Mouse (Mus musculus) spleen, embryonic (tissue): ENCODE measurements around the gene E130208F15Rik.

Experiments
- CTCF ChIA-PET: fragments of 350-600 bp; sonication (Branson Sonifier 250); formaldehyde crosslinking; loops from one replicate; lab custom pipeline; 2022; lab: Charles Lee

E130208F15Rik gene

GRCm38 (mm10) chr7:30306083-30306779 lies 15.3 kb upstream of the E130208F15Rik start:
- CTCF ChIA-PET = no interaction called here

- CTCF ChIA-PET = interaction anchor here (1.5 kb wide), 1 partner anchor 14 kb away, joined by 7 read pairs; the partner anchor contains the start of gene E130208F15Rik
Observed at GRCm38 (mm10) chr7:30308076-30309005, 13.2 kb upstream of the E130208F15Rik start, which contains the start of gene Alkbh6. Gene Alkbh6, plus strand, starts transcription at chr7:30308717.

GRCm38 (mm10) chr7:30309395-30310129 lies 12.0 kb upstream of the E130208F15Rik start:
- CTCF ChIA-PET = interaction anchor here (1.5 kb wide), 1 partner anchor 13 kb away, joined by 7 read pairs; the partner anchor contains the start of gene E130208F15Rik

- CTCF ChIA-PET = interaction anchor here (1.5 kb wide), 1 partner anchor 12 kb away, joined by 7 read pairs; the partner anchor contains the start of gene E130208F15Rik
Observed at GRCm38 (mm10) chr7:30310136-30310535, 11.4 kb upstream of the E130208F15Rik start.

GRCm38 (mm10) chr7:30313666-30314320 lies 7.7 kb upstream of the E130208F15Rik start:
- CTCF ChIA-PET = no interaction called here

- CTCF ChIA-PET = no interaction called here
Observed at GRCm38 (mm10) chr7:30314721-30315155, 6.8 kb upstream of the E130208F15Rik start, which contains the start of gene Syne4. Gene Syne4, plus strand, starts transcription at chr7:30314807.

GRCm38 (mm10) chr7:30315559-30316529 lies 5.7 kb upstream of the E130208F15Rik start:
- CTCF ChIA-PET = no interaction called here

GRCm38 (mm10) chr7:30318142-30318541 lies 3.4 kb upstream of the E130208F15Rik start:
- CTCF ChIA-PET = no interaction called here

GRCm38 (mm10) chr7:30320946-30321345 lies 594 bp upstream of the E130208F15Rik start:
- CTCF ChIA-PET = no interaction called here

GRCm38 (mm10) chr7:30322285-30322667 lies 736 bp downstream of the E130208F15Rik start:
- CTCF ChIA-PET = interaction anchor here (2.0 kb wide), 1 partner anchor 13 kb away, joined by 7 read pairs; no protein-coding TSS in a partner anchor

GRCm38 (mm10) chr7:30322865-30323264 lies 1.3 kb downstream of the E130208F15Rik start:
- CTCF ChIA-PET = interaction anchor here (2.0 kb wide), 1 partner anchor 13 kb away, joined by 7 read pairs; no protein-coding TSS in a partner anchor

- CTCF ChIA-PET = interaction anchor here (0.6 kb wide), 1 partner anchor 110 kb away, joined by 3 read pairs; no protein-coding TSS in a partner anchor
Observed at GRCm38 (mm10) chr7:30323795-30324194, 2.3 kb downstream of the E130208F15Rik start, which contains the start of gene Sdhaf1. Gene Sdhaf1, minus strand, starts transcription at chr7:30323895.

- CTCF ChIA-PET = interaction anchor here (0.6 kb wide), 1 partner anchor 109 kb away, joined by 3 read pairs; no protein-coding TSS in a partner anchor
Observed at GRCm38 (mm10) chr7:30324300-30324944, 2.9 kb downstream of the E130208F15Rik start.

GRCm38 (mm10) chr7:30325364-30325763 lies 3.8 kb downstream of the E130208F15Rik start:
- CTCF ChIA-PET = no interaction called here

- CTCF ChIA-PET = no interaction called here
Observed at GRCm38 (mm10) chr7:30326427-30326826, 4.9 kb downstream of the E130208F15Rik start.

- CTCF ChIA-PET = interaction anchor here (0.6 kb wide), 1 partner anchor 948 kb away, joined by 3 read pairs; no protein-coding TSS in a partner anchor
Observed at GRCm38 (mm10) chr7:30327140-30327539, 5.6 kb downstream of the E130208F15Rik start.

- CTCF ChIA-PET = no interaction called here
Observed at GRCm38 (mm10) chr7:30328379-30328778, 6.8 kb downstream of the E130208F15Rik start.

GRCm38 (mm10) chr7:30331887-30332286 lies 10.3 kb downstream of the E130208F15Rik start:
- CTCF ChIA-PET = interaction anchor here (0.6 to 1.0 kb wide), 2 partner anchors 13 to 315 kb away, joined by 5 to 6 read pairs; no protein-coding TSS in a partner anchor
